Mouse (Mus musculus): ENCODE results near the gene Vps13d. TPM values are rescaled to one million over a fixed set of nuclear protein-coding genes. Genes with fewer than 3 reads are reported as not detected.

Gene Vps13d
- polyA plus RNA-seq, 1 experiment from 2014 or later, result 6.7 TPM

DNA sequence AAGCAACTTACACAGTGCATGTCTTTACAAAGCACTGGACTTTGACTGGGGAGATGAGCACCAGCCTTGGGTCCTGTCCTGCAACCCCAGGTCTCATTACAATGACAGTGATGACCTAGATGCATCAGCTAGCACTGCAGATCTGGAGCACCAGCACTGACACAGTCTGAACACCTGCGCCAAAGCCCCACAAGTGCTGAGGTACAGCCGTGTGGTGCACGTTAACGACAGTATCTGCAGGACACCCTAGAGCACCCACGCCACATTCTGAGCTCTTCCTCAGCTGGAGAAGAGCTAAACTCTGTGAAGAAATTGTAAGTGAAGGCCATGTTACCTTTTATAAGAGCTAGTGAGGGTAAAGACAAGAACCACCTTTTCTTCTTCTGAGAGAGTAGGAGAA is 172.0 kb downstream of the Vps13d start:
- Histone ChIP-seq H3K36me3 (no peaks in the 10 kb centered on the region), H3K4me2 (no peak overlapping the region), H3K4me1 (peaks cover 45% of the 10 kb centered on the region), H3K27me3 (no peaks in the 10 kb centered on the region), H3K9me3 (no peaks in the 10 kb centered on the region), H3K9ac (no peak overlapping the region), H3K27ac (no peak overlapping the region), H3K4me3 (no peak overlapping the region)
- WGBS, result 80% methylated on average over 5 of the region's 5 CpGs
- ATAC-seq (ENCODE audit: borderline replicate concordance, extremely low read depth, low FRiP score, low TSS enrichment), result no peak

DNA sequence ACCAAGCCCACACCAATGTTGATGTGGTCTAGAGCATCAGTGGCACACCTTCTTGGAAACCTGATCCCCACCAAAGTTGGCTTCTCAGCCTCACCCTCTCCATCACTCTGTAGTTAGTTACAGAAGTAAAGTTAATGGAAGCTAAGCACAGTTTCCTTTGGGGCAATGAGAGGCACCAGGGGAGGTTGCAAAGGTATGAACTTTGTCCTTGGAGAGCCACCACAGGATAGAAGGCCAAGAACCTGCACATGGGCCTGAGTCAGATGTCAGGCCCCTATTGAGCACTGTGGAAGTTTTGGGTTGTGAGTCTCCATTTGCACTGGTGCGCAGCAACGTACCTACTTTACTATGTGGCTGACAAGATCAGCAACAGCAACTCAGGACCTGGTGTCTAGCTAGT is 172.6 kb downstream of the Vps13d start:
- Histone ChIP-seq H3K27me3 (no peaks in the 10 kb centered on the region), H3K4me1 (peaks cover 47% of the 10 kb centered on the region), H3K27ac (no peak overlapping the region), H3K36me3 (no peaks in the 10 kb centered on the region), H3K9me3 (no peaks in the 10 kb centered on the region), H3K4me2 (no peak overlapping the region), H3K9ac (no peak overlapping the region), H3K4me3 (no peak overlapping the region)
- WGBS, result 90% methylated on average over 2 of the region's 2 CpGs
- no peak for ATAC-seq (ENCODE audit: borderline replicate concordance, extremely low read depth, low FRiP score, low TSS enrichment)

DNA sequence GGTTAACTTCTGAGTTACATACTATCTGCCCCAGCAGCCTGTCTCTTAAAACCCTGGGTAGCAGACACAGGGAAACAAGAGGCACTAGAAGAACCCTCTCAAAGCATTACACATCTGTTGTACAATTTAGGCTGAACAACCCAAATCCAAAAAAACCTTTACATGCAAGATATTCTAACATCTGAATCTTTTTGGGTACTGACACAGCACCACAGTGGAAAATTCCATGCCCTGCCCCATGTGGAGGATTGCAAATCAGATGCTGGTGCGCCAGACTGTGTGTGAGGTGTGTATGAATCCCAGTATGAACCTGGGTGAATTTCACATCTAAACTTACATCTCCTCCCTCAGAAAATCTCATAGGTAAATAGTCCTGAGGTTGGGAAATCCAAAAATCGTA is 174.4 kb downstream of the Vps13d start:
- WGBS, result 83% methylated on average over 2 of the region's 2 CpGs
- H3K4me2 ChIP-seq, result no peak overlapping the region
- no peaks in the 10 kb centered on the region for H3K27me3 ChIP-seq
- no peaks in the 10 kb centered on the region for H3K9me3 ChIP-seq
- H3K36me3 ChIP-seq, result peaks cover 10% of the 10 kb centered on the region; the same call in 1 of the 2 replicates
- no peak for ATAC-seq (ENCODE audit: borderline replicate concordance, extremely low read depth, low FRiP score, low TSS enrichment)
- no peak overlapping the region for H3K27ac ChIP-seq
- no peak overlapping the region for H3K4me3 ChIP-seq
- peaks cover 30% of the 10 kb centered on the region for H3K4me1 ChIP-seq
- H3K9ac ChIP-seq, result no peak overlapping the region

DNA sequence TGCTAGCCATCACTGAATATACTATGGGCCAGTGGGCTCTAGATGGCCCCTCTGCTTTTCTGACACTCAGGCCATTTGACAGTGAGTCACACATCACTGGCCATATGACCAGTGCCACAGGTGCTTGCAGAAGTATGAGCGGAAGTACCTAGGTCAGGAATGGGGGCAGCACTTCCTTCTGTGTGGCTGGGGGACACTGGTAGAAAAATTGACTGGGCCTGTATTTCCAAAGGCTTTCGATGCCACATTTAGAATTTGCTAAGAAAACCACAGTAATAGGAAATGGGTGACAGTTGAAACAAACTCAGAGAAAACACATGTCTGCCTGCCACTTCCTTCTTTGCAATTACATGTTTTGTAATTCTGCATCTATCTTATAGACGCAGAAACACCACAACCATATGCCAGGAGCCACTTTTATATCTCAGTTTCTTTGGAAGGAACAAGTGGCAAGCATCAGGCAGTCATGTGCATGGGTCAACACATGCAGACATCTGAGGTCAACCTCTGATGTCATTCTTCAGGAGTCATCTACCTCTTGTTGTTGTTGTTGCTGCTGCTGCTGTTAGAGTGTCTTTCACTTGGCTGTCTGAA is 175.6 kb downstream of the Vps13d start:
- Histone ChIP-seq H3K27ac (no peak overlapping the region), H3K4me1 (peaks cover 20% of the 10 kb centered on the region), H3K4me2 (no peak overlapping the region), H3K9me3 (no peaks in the 10 kb centered on the region), H3K36me3 (peaks cover 13% of the 10 kb centered on the region; the same call in 1 of the 2 replicates), H3K9ac (no peak overlapping the region), H3K27me3 (no peaks in the 10 kb centered on the region), H3K4me3 (no peak overlapping the region)
- 90% methylated on average over 3 of the region's 3 CpGs for WGBS
- ATAC-seq (ENCODE audit: borderline replicate concordance, extremely low read depth, low FRiP score, low TSS enrichment), result no peak

DNA sequence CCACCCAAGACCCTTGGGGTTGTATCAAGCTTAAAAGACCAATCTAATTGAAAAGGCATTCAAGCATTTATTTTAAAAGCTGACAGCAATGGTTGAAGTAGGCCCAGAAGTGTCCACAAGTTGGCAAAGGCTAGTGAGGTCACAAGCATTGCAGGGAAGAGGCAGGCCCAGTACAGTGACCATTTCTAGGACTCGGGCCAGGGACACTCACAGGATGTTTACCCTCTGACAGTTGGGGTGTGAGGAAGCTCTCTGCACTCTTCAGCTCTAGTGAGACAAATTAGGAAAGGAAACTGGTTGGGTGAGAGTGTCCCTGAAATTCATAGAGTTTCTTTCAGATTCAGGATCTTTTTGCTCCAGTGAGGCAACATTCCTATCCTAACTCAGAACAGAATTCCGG is 177.1 kb downstream of the Vps13d start:
- ATAC-seq (ENCODE audit: borderline replicate concordance, extremely low read depth, low FRiP score, low TSS enrichment), result peak; percentile 59; the same call in 1 of the 2 replicates
- no peak overlapping the region for H3K4me3 ChIP-seq
- H3K4me2 ChIP-seq, result no peak overlapping the region
- H3K4me1 ChIP-seq, result peaks cover 23% of the 10 kb centered on the region
- H3K27me3 ChIP-seq, result no peaks in the 10 kb centered on the region
- no peak overlapping the region for H3K9ac ChIP-seq
- H3K9me3 ChIP-seq, result no peaks in the 10 kb centered on the region
- WGBS, result 25% methylated on average over 2 of the region's 2 CpGs
- H3K27ac ChIP-seq, result peak overlapping the region; percentile 18; the same call in 1 of the 2 replicates
- H3K36me3 ChIP-seq, result peaks cover 13% of the 10 kb centered on the region; the same call in 1 of the 2 replicates

DNA sequence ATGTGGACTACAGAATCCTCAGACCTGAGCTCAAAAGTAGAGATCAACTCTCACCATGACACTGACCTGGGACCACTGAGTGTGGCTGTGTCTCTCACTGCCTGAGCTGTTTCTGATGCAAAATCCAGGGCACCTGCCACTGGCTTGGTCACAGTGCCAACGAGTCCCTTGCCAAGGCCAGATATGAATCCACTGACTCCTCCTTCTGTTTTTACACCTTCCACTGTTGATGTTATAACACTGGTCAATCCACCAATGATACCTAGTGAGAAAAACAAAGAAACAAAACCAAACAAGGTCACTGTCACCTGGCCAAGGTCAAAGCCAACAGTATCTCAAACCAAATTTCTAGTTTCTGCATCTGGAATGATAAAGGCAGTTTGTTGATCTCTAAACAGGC is 178.1 kb downstream of the Vps13d start:
- Histone ChIP-seq H3K9me3 (no peaks in the 10 kb centered on the region), H3K9ac (no peak overlapping the region), H3K27ac (no peak overlapping the region), H3K4me3 (no peak overlapping the region), H3K27me3 (no peaks in the 10 kb centered on the region), H3K36me3 (peaks cover 13% of the 10 kb centered on the region; the same call in 1 of the 2 replicates), H3K4me2 (no peak overlapping the region), H3K4me1 (peaks cover 24% of the 10 kb centered on the region)
- 89% methylated on average over 1 of the region's 1 CpGs for WGBS
- ATAC-seq (ENCODE audit: borderline replicate concordance, extremely low read depth, low FRiP score, low TSS enrichment), result no peak

DNA sequence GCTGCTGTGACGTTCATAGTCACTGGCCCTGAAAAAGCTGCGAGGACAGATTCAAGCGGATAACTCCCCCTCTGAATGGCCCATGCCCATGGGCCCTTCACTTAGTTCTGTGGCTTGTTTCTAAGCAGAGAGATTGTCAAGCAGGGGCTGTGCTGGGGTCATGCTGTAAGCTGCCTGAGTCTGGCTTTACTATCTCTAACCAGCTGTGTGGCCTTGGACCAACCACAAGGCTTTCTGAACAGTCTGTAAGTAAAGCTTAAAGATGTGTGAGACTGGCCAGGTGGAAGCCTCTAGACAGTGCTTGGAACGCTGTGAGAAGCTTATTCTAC is 180.2 kb downstream of the Vps13d start:
- no peak overlapping the region for H3K4me3 ChIP-seq
- peaks cover 39% of the 10 kb centered on the region for H3K4me1 ChIP-seq
- H3K36me3 ChIP-seq, result peaks cover 13% of the 10 kb centered on the region; the same call in 1 of the 2 replicates
- H3K27ac ChIP-seq, result no peak overlapping the region
- no peak for ATAC-seq (ENCODE audit: borderline replicate concordance, extremely low read depth, low FRiP score, low TSS enrichment)
- H3K27me3 ChIP-seq, result no peaks in the 10 kb centered on the region
- H3K9me3 ChIP-seq, result no peaks in the 10 kb centered on the region
- H3K9ac ChIP-seq, result no peak overlapping the region
- 80% methylated on average over 4 of the region's 4 CpGs for WGBS
- H3K4me2 ChIP-seq, result no peak overlapping the region

DNA sequence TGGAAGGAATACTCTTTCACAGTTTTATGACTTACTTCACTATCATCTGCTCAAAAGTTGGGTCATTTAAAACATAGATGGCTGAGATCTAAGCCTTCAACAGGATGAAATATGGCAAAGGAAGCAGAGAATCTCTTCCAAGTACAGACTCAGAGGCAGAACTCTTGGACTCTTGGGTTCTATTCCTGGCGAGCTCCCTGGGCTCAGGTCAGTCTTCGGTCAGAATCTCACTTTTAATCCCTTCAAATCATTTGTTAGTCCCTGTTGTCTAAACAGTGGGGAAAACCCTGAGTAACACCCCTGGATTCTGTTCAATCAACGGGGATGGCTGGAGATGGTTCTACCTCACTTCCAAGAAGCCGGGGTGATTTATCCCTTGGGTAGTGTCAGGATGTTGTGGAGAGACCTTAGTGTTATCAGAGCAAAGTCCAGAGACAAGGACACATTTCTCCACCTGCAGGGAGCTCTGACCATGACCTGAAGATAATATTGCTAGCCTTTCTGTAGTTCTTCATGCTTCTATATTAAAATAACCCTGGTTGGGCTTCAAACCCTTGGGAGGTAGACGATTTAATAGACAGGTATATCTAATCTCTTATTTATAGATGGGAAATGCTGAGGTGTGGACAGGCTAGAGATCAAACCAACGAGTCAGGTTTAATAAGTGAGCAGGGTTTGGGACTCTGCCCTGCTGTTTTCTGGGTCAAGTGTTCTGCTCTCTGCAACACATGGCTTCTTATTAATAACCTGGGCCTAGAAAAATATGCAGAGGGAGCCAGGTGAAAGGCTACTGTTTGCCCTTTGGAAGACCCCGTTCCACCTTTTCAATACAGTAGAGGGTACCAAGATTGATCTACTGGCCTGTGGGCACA is 180.8 kb downstream of the Vps13d start:
- Histone ChIP-seq H3K4me2 (no peak overlapping the region), H3K36me3 (peaks cover 13% of the 10 kb centered on the region; the same call in 1 of the 2 replicates), H3K27me3 (no peaks in the 10 kb centered on the region), H3K4me3 (no peak overlapping the region), H3K27ac (no peak overlapping the region), H3K9ac (no peak overlapping the region), H3K9me3 (no peaks in the 10 kb centered on the region), H3K4me1 (peaks cover 45% of the 10 kb centered on the region)
- ATAC-seq (ENCODE audit: borderline replicate concordance, extremely low read depth, low FRiP score, low TSS enrichment), result no peak
- WGBS, result 63% methylated on average over 7 of the region's 7 CpGs

DNA sequence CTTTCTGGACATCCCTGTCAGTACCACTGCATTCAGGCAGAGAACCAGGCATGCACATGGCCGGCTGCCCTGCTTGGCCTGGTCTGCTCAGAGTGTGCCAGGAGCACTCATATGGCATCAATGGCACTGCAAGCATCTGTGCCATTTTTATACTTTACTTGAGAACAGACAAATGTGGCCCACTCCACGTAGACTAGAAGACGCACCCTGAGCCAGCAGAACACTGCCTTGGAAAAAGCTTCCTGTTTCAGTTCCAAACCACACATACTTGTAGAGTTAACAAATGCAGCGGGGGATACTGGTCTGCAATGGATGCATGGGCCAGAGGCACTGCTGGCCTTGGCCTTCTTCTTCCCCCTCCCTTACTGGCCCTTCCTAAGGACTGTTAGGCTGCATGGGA is 181.6 kb downstream of the Vps13d start:
- no peak for ATAC-seq (ENCODE audit: borderline replicate concordance, extremely low read depth, low FRiP score, low TSS enrichment)
- Histone ChIP-seq H3K27ac (0 out of 2 replicates have a peak overlapping the region, but pooled peaks have one; percentile 5), H3K4me3 (no peak overlapping the region), H3K36me3 (peaks cover 13% of the 10 kb centered on the region; the same call in 1 of the 2 replicates), H3K9me3 (no peaks in the 10 kb centered on the region), H3K9ac (no peak overlapping the region), H3K4me1 (peaks cover 43% of the 10 kb centered on the region), H3K27me3 (no peaks in the 10 kb centered on the region), H3K4me2 (no peak overlapping the region)
- WGBS, result 63% methylated on average over 4 of the region's 4 CpGs

DNA sequence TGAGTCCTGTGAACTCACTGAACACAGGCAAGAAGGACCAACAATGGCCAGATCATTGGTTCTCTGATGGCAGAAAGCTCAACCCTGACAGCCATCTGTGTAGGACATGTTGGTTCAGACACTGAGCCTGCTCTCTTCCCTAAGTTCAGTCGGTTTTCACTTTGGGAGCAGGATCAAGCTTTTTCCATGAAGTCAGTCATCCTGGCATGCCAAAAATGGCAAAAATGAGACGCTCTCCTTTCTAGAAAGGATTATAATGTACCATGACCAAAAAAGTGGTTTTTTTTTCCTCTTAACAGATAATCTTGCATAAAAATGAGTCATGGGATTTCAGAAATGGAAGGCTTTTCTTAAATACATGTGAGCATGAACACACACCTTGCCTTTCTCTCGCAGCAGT is 183.6 kb downstream of the Vps13d start:
- H3K27ac ChIP-seq, result no peak overlapping the region
- no peak overlapping the region for H3K4me3 ChIP-seq
- no peak for ATAC-seq (ENCODE audit: borderline replicate concordance, extremely low read depth, low FRiP score, low TSS enrichment)
- no peaks in the 10 kb centered on the region for H3K9me3 ChIP-seq
- H3K36me3 ChIP-seq, result peaks cover 10% of the 10 kb centered on the region; the same call in 1 of the 2 replicates
- peaks cover 33% of the 10 kb centered on the region for H3K4me1 ChIP-seq
- WGBS, result 75% methylated on average over 3 of the region's 3 CpGs
- no peak overlapping the region for H3K9ac ChIP-seq
- H3K27me3 ChIP-seq, result no peaks in the 10 kb centered on the region
- no peak overlapping the region for H3K4me2 ChIP-seq

DNA sequence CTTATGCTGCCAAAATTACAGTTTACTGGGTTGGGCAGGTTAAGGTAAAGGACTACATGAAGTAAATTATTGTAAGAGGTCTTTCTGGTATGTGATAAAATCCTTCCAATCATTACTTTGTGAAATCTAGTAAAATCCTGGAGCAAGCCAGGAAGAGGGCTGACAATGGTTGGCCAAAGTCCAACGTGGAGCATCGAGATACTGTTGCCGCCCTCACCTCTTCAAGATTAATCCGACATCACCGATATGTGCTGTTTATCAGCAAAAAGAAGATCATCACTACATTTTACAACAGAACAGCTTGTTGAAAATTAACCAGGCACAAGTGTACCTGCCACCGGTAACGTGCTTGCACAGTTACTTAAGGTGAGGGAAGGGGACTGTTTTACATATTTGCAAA is 184.9 kb downstream of the Vps13d start:
- no peak for ATAC-seq (ENCODE audit: borderline replicate concordance, extremely low read depth, low FRiP score, low TSS enrichment)
- no peak overlapping the region for H3K9ac ChIP-seq
- H3K9me3 ChIP-seq, result no peaks in the 10 kb centered on the region
- H3K4me2 ChIP-seq, result no peak overlapping the region
- H3K4me3 ChIP-seq, result no peak overlapping the region
- no peaks in the 10 kb centered on the region for H3K27me3 ChIP-seq
- H3K27ac ChIP-seq, result peak overlapping the region; percentile 49
- H3K36me3 ChIP-seq, result no peaks in the 10 kb centered on the region
- 33% methylated on average over 7 of the region's 7 CpGs for WGBS
- peaks cover 36% of the 10 kb centered on the region for H3K4me1 ChIP-seq

DNA sequence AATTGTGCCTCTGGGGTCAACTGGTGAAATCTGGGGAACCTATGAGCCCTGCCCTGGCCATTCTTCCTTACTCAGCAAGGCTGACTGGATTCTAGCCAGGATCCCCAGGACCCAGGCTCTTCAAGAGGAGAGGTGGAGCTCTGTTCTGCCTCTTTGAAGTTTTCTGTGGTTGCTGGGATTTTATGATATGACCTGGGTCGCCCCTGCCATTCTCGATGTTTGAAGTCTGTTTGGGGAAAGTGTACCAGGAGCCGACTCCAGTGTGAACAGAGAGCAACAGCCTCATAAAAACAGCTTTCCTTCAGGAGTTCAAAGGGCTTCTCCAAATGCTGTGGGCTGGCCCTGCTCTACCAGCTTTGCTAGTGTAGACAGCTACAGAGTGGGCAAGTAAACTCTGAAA is 185.4 kb downstream of the Vps13d start:
- Histone ChIP-seq H3K9me3 (no peaks in the 10 kb centered on the region), H3K27me3 (no peaks in the 10 kb centered on the region), H3K4me2 (no peak overlapping the region), H3K4me1 (peaks cover 38% of the 10 kb centered on the region), H3K4me3 (no peak overlapping the region), H3K36me3 (no peaks in the 10 kb centered on the region), H3K27ac (peak overlapping the region; percentile 49), H3K9ac (no peak overlapping the region)
- WGBS, result 33% methylated on average over 3 of the region's 3 CpGs
- peak; percentile 32; the same call in 1 of the 2 replicates for ATAC-seq (ENCODE audit: borderline replicate concordance, extremely low read depth, low FRiP score, low TSS enrichment)
